Mouse (Mus musculus): Measurements from ENCODE around the gene Ppil4. TPM values are rescaled to one million over a fixed set of nuclear protein-coding genes. Genes with fewer than 3 reads are reported as not detected.
A peak's percentile ranks its signal among the peaks of the same experiment; 100 is the strongest.

Ppil4 gene
- polyA plus RNA-seq, 1 experiment = not detected

DNA sequence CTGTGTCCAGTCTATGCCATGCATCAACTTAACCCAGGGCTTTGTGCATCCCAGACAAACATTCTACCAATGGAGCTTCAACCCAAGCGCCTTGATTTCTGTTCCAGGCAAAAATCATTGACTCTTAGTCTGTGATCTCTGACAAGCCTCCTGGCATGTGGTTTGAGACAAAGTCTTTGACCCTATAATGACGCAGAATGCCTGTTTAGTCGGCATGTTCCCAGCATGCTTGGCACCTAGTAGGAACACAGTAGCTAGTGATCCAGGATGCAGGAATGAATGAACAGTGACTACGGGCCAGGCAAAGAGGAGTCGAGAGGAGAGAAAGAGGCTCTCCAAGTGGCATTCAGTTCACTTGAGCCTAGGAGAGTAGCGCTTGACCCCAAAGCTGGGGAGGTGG is 70.7 kb downstream of the Ppil4 start:
- 93% methylated on average over 6 of the region's 6 CpGs for WGBS
- TF ChIP-seq CTCF (IDR thresholded peaks at IDR 0.05; ENCODE audit: insufficient read depth, low read depth, low read length) (no peak), POLR2A (IDR thresholded peaks at IDR 0.05; ENCODE audit: insufficient read depth, low read depth, low read length) (no peak)
- no peak overlapping the region for H3K4me3 ChIP-seq (ENCODE audit: insufficient read depth, low read depth, low read length)
- peaks cover 9% of the 10 kb centered on the region; the same call in 1 of the 2 replicates for H3K4me1 ChIP-seq (ENCODE audit: control insufficient read depth, insufficient read depth, low read length)
- H3K27ac ChIP-seq (ENCODE audit: insufficient read depth, low read depth, low read length) = no peak overlapping the region

DNA sequence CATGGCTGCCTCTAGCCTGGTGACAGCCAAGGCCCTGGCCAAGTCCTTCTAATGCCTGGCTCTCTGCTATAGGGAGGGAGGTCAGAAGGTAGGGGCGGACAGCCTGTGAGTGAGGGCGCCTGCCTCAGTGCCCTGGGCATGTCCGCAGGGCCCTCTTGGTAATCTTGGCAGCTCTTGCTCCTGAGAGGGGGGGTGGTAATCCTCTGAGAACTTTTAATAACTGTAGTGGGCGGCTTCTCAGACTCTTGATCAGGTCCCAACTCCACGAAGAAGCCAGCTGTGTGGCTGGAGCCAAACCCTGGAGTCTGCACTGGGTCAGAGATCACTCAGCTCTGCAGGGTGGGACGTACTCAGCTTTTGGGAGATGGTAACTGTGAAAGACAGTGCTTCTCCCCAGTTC is 71.5 kb downstream of the Ppil4 start:
- Histone ChIP-seq H3K4me1 (ENCODE audit: control insufficient read depth, insufficient read depth, low read length) (peaks cover 9% of the 10 kb centered on the region; the same call in 1 of the 2 replicates), H3K27ac (ENCODE audit: insufficient read depth, low read depth, low read length) (no peak overlapping the region), H3K4me3 (ENCODE audit: insufficient read depth, low read depth, low read length) (no peak overlapping the region)
- TF ChIP-seq POLR2A (IDR thresholded peaks at IDR 0.05; ENCODE audit: insufficient read depth, low read depth, low read length) (no peak), CTCF (IDR thresholded peaks at IDR 0.05; ENCODE audit: insufficient read depth, low read depth, low read length) (no peak)
- 59% methylated on average over 6 of the region's 6 CpGs for WGBS

DNA sequence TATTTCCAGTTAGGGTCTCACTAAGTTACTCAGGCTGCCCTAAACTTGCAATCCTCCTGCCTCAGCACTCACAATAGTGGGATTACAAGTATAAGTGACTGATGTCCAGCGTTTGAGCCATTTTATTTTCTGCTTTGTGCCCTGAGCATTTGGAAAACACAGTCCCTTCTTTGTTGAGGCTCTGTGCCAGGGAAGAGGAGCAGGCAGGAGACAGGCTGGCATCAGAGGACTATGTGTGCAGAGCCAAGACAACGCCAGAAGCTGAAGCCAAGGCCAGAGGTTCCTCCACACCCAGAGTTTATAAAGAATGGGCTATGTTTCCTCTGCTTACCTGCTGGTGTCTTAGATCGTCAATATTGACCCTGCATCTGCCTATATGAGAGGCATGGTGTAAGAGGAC is 72.1 kb downstream of the Ppil4 start:
- no peak for TF ChIP-seq POLR2A (IDR thresholded peaks at IDR 0.05; ENCODE audit: insufficient read depth, low read depth, low read length)
- TF ChIP-seq CTCF (IDR thresholded peaks at IDR 0.05; ENCODE audit: insufficient read depth, low read depth, low read length) = no peak
- H3K4me1 ChIP-seq (ENCODE audit: control insufficient read depth, insufficient read depth, low read length) = peaks cover 9% of the 10 kb centered on the region; the same call in 1 of the 2 replicates
- 54% methylated on average over 3 of the region's 3 CpGs for WGBS
- H3K27ac ChIP-seq (ENCODE audit: insufficient read depth, low read depth, low read length) = no peak overlapping the region
- H3K4me3 ChIP-seq (ENCODE audit: insufficient read depth, low read depth, low read length) = no peak overlapping the region

DNA sequence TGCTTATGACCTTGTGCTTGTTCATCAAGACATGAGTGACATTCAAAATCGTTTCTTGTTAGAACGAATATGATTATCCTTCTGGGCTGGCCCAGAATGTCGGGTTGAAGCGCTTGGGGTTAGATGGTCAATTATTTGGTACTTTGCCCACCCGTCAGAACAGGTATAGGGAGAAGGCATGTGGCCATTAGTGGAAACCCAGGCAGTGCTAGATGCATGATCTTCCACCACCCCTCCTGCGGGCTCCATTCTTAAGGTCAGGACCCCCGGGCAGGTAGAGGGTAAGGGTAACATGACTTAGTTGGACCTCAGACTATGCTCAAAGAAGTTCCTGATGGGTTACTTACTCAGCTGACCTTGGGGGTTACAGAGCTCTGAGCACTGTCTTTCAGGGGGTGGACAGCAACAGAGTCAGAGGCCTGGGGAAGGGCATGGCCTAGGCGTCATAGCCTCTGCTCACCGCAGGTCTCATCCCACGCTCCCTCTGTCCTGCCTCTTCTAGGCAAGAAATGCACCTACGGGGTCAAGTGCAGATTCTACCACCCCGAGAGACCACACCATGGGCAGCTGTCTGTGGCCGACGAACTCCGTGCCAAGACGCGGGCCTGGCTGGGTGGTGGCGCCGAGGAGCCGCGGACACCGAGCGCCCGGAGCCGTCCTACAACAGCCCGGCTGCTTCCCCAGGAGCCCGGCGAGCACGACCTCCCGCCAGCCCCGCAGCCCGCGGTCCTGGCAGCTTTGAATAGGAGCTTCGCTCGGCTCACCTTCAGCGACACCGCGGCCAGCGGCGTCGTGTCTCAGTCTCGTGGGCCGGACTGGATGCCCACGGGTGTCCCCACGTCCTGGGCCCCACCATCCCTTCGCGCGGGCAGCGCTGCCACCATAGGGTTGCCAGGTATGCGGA is 74.3 kb downstream of the Ppil4 start:
- TF ChIP-seq POLR2A (IDR thresholded peaks at IDR 0.05; ENCODE audit: insufficient read depth, low read depth, low read length) (no peak), CTCF (IDR thresholded peaks at IDR 0.05; ENCODE audit: insufficient read depth, low read depth, low read length) (no peak)
- peaks cover 13% of the 10 kb centered on the region; the same call in 1 of the 2 replicates for H3K4me1 ChIP-seq (ENCODE audit: control insufficient read depth, insufficient read depth, low read length)
- peak overlapping the region; percentile 16 for H3K4me3 ChIP-seq (ENCODE audit: insufficient read depth, low read depth, low read length)
- H3K27ac ChIP-seq (ENCODE audit: insufficient read depth, low read depth, low read length) = no peak overlapping the region
- WGBS = 22% methylated on average over 50 of the region's 50 CpGs

DNA sequence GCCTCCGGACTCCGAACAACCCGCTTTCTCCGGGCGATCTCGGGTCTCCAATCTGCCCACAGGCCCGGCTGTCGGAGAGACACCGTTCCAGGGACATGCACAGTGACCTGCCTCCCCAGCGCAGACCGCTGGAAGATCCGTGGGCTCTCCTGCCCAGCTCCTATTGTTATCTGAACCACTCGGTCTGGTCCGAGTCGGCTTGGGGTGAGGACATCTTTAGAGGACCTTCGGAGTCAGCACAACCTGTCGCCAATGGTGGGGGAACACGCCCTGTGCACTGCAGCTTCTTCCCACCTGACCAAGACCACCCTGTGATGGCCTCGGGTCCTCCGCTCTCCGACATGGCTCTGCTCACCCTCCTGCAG is 75.0 kb downstream of the Ppil4 start:
- Histone ChIP-seq H3K27ac (ENCODE audit: insufficient read depth, low read depth, low read length) (no peak overlapping the region), H3K4me1 (ENCODE audit: control insufficient read depth, insufficient read depth, low read length) (peaks cover 13% of the 10 kb centered on the region; the same call in 1 of the 2 replicates), H3K4me3 (ENCODE audit: insufficient read depth, low read depth, low read length) (peak overlapping the region; percentile 16)
- TF ChIP-seq CTCF (IDR thresholded peaks at IDR 0.05; ENCODE audit: insufficient read depth, low read depth, low read length) = no peak
- no peak for TF ChIP-seq POLR2A (IDR thresholded peaks at IDR 0.05; ENCODE audit: insufficient read depth, low read depth, low read length)
- WGBS = 30% methylated on average over 21 of the region's 21 CpGs

DNA sequence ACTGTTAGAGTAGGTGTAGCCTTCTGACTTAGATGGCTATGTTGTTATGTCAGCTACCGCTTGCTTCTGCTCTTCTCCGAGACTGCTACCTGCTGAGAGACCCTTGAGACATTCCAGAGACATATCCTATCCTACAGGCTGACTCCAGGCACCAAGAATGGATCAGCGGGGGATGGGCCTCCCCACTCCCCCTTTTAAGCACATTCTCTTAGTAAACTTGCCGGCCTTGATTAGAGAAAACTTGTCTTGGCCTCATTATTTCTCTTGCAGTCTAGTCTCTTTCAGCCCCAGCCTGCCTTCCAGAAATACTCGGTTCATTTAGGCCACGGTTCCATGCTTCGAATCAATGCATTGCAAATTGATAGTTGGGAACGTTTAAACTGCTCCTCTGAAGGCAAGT is 77.1 kb downstream of the Ppil4 start:
- peaks cover 13% of the 10 kb centered on the region; the same call in 1 of the 2 replicates for H3K4me1 ChIP-seq (ENCODE audit: control insufficient read depth, insufficient read depth, low read length)
- H3K4me3 ChIP-seq (ENCODE audit: insufficient read depth, low read depth, low read length) = no peak overlapping the region
- TF ChIP-seq CTCF (IDR thresholded peaks at IDR 0.05; ENCODE audit: insufficient read depth, low read depth, low read length) (no peak), POLR2A (IDR thresholded peaks at IDR 0.05; ENCODE audit: insufficient read depth, low read depth, low read length) (no peak)
- no peak overlapping the region for H3K27ac ChIP-seq (ENCODE audit: insufficient read depth, low read depth, low read length)
- WGBS = 51% methylated on average over 8 of the region's 8 CpGs

DNA sequence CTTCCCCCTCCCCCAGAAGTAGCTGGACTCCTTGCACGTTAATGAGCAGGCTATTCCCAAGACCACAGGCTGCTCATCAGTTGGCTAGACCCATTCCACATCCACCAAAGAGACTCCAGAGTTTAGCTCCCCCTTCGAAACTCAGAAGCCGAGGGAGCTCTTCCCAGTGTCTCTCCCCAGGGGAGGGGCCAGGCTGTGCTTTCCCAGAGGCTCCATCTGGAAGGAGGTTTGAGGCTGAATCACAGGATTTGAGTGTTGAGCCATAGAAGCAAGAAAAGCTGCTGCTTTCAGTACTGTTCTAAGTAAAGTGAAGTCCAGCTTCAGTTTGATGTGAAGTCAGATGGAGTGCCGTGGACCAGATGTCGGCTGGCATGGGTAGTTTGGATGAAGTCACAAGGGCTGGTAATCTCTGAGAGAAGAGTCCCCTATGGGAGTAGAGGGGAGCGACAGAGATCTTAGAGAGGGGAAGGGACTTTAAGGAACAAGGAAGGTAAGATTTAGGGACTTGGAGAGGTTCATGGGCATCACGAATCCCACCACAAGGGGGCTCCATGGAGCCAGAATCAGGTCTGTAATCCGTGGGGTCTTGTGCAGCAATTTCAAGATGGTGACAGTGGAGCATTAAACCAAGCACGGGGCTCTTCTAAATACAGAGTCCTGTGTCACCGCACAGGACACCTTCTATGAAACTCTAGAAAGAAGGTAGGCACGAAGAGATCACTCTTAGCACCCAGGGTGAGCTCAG is 78.1 kb downstream of the Ppil4 start:
- Histone ChIP-seq H3K4me1 (ENCODE audit: control insufficient read depth, insufficient read depth, low read length) (peaks cover 13% of the 10 kb centered on the region; the same call in 1 of the 2 replicates), H3K27ac (ENCODE audit: insufficient read depth, low read depth, low read length) (no peak overlapping the region), H3K4me3 (ENCODE audit: insufficient read depth, low read depth, low read length) (no peak overlapping the region)
- TF ChIP-seq POLR2A (IDR thresholded peaks at IDR 0.05; ENCODE audit: insufficient read depth, low read depth, low read length) (no peak), CTCF (IDR thresholded peaks at IDR 0.05; ENCODE audit: insufficient read depth, low read depth, low read length) (no peak)
- 62% methylated on average over 11 of the region's 11 CpGs for WGBS

DNA sequence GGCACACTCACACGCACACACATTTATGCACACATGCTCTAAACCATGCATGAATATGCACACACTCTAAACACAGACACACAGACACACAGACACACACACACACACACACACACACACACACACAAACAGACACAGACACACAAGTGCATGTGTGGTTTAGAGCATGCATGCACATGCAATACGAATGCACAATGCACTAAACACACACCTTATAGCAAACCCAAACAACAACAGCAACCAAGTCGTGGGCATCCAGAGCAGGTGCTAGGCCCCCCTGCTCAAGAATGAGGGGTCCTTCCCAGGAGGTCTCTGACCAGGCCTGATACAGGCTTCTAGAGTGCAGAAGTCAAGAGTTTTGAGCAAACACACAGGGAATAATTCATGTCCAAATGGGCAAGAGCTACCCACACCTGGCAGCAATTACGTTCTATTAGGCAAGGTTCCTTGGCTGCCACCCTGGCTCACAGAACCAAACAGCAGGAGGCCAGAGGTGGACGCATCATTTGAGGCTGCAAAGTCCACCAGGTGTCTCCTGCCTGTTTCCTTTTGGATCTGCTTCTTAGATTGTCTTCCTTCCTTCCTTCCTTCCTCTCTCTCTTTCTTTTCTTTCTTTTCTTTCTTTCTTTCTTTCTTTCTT is 78.8 kb downstream of the Ppil4 start:
- H3K4me1 ChIP-seq (ENCODE audit: control insufficient read depth, insufficient read depth, low read length) = peaks cover 13% of the 10 kb centered on the region; the same call in 1 of the 2 replicates
- H3K27ac ChIP-seq (ENCODE audit: insufficient read depth, low read depth, low read length) = no peak overlapping the region
- no peak for TF ChIP-seq CTCF (IDR thresholded peaks at IDR 0.05; ENCODE audit: insufficient read depth, low read depth, low read length)
- no peak for TF ChIP-seq POLR2A (IDR thresholded peaks at IDR 0.05; ENCODE audit: insufficient read depth, low read depth, low read length)
- WGBS = 92% methylated on average over 5 of the region's 5 CpGs
- H3K4me3 ChIP-seq (ENCODE audit: insufficient read depth, low read depth, low read length) = no peak overlapping the region

Other genes with a start within 250 kb of the Ppil4 start
- not detected in 2 replicates for gene Lrp11, start 203.1 kb upstream of the Ppil4 start, polyA plus RNA-seq (2012; ENCODE audit: insufficient read depth, insufficient read length, low replicate concordance, missing spikeins)
- not detected in 2 replicates for gene Nup43, start 125.4 kb upstream of the Ppil4 start, polyA plus RNA-seq (2012; ENCODE audit: insufficient read depth, insufficient read length, low replicate concordance, missing spikeins)
- not detected in 2 replicates for gene Pcmt1, start 111.8 kb upstream of the Ppil4 start, polyA plus RNA-seq (2012; ENCODE audit: insufficient read depth, insufficient read length, low replicate concordance, missing spikeins)
- 70.0 TPM in 1 of 2 replicates, not detected in the other for gene Lats1, start 111.7 kb upstream of the Ppil4 start, polyA plus RNA-seq (2012; ENCODE audit: insufficient read depth, insufficient read length, low replicate concordance, missing spikeins)
- not detected in 2 replicates for gene Katna1, start 66.9 kb upstream of the Ppil4 start, polyA plus RNA-seq (2012; ENCODE audit: insufficient read depth, insufficient read length, low replicate concordance, missing spikeins)
- gene Ginm1, start 67 bp upstream of the Ppil4 start, polyA plus RNA-seq (2012; ENCODE audit: insufficient read depth, insufficient read length, low replicate concordance, missing spikeins) = not detected in 2 replicates
- not detected in 2 replicates for gene Zc3h12d, start 39.6 kb downstream of the Ppil4 start, polyA plus RNA-seq (2012; ENCODE audit: insufficient read depth, insufficient read length, low replicate concordance, missing spikeins)
- gene Tab2, start 163.3 kb downstream of the Ppil4 start, polyA plus RNA-seq (2012; ENCODE audit: insufficient read depth, insufficient read length, low replicate concordance, missing spikeins) = 91.5 TPM in 1 of 2 replicates, not detected in the other

All from olfactory bulb, adult 2 months (tissue).